Mouse (Mus musculus) limb, embryonic 14.5 days (tissue): ENCODE data around the gene Rtp2. TPM values are rescaled to one million over a fixed set of nuclear protein-coding genes. Genes with fewer than 3 reads are reported as not detected.

ENCODE experiments used
- ATAC-seq: fragments of 200-750 bp; cut with Nextera tagmentation; 2 replicates; pipeline ENCODE4 v1.8.0; 2017; ENCODE audit warnings: low read depth, moderate number of reproducible peaks, moderate TSS enrichment; ENCODE audit not compliant: low FRiP score
- DNase-seq: peaks from one replicate; pipeline ENCODE4 v3.0.0-alpha.2; 2015; ENCODE audit warnings: low spot score
- H3K27ac ChIP-seq: fragments of 300-500 bp; sonication (generic); replicated peaks from 2 replicates; pipeline ENCODE4 v1.5.1; 2014; ENCODE audit warnings: low read depth, mild to moderate bottlenecking, low read length, moderate library complexity, mixed read lengths
- H3K27me3 ChIP-seq: fragments of 300-500 bp; sonication (generic); 2 replicates; pipeline ENCODE4 v1.6.1; 2014; ENCODE audit warnings: low read length, mixed read lengths; ENCODE audit not compliant: control insufficient read depth, insufficient read depth
- H3K36me3 ChIP-seq: fragments of 300-500 bp; sonication (generic); 2 replicates; pipeline ENCODE4 v1.6.1; 2014; ENCODE audit warnings: mild to moderate bottlenecking, low read length, moderate library complexity, mixed read lengths; ENCODE audit not compliant: control insufficient read depth, insufficient read depth
- H3K4me1 ChIP-seq: fragments of 300-500 bp; sonication (generic); 2 replicates; pipeline ENCODE4 v1.6.1; 2014; ENCODE audit warnings: antibody characterized with exemption, low read length, mixed read lengths; ENCODE audit not compliant: control insufficient read depth, insufficient read depth
- H3K4me2 ChIP-seq: fragments of 300-500 bp; sonication (generic); replicated peaks from 2 replicates; pipeline ENCODE4 v1.6.1; 2014; ENCODE audit warnings: low read depth, mild to moderate bottlenecking, low read length, moderate library complexity; ENCODE audit not compliant: severe bottlenecking
- H3K4me3 ChIP-seq: fragments of 300-500 bp; sonication (generic); replicated peaks from 2 replicates; pipeline ENCODE4 v1.5.1; 2014; ENCODE audit warnings: low read length
- H3K9ac ChIP-seq: fragments of 300-500 bp; sonication (generic); 2 replicates; pipeline ENCODE4 v1.6.1; 2014; ENCODE audit warnings: mild to moderate bottlenecking, low read depth, low read length, moderate library complexity; ENCODE audit not compliant: severe bottlenecking
- H3K9me3 ChIP-seq: fragments of 300-500 bp; sonication (generic); 2 replicates; pipeline ENCODE4 v1.6.1; 2016; ENCODE audit warnings: low read length; ENCODE audit not compliant: control insufficient read depth
- POLR2A ChIP-seq: fragments of 200-500 bp; IDR thresholded peaks from 2 replicates; pipeline ENCODE4 v1.8.0; 2012; ENCODE audit warnings: inconsistent platforms, mild to moderate bottlenecking, moderate library complexity, borderline replicate concordance; ENCODE audit not compliant: insufficient read depth, insufficient read length; ENCODE audit errors: extremely low read depth
- WGBS: fragments of 180-500 bp; shearing (Covaris S2); extraction: QIAGEN DNeasy Blood & Tissue Kit; methylation state at CpG from one replicate; pipeline ENCODE4 v1.1.7; 2014; 5-methylcytosine and 5-hydroxymethylcytosine counted together
- polyA plus RNA-seq, 2 experiments: library from polyadenylated mRNA; depleted of rRNA in 1 of 2; stranded (reverse) in 1 of 2; unstranded in 1 of 2; fragments of >200 nt; fragmentation: Nextera tagmentation in 1 of 2; extraction: Ambion mirVana in 1 of 2; gene quantifications; 2 replicates each; pipeline versions ENCODE4 v1.2.1 to v1.2.3; 2012 to 2014

The Rtp2 gene
- polyA plus RNA-seq (2012; rRNA removed) (not detected in 2 replicates), polyA plus RNA-seq (2014; fragmentation: Nextera tagmentation; extraction: Ambion mirVana) (not detected in 2 replicates)

DNA sequence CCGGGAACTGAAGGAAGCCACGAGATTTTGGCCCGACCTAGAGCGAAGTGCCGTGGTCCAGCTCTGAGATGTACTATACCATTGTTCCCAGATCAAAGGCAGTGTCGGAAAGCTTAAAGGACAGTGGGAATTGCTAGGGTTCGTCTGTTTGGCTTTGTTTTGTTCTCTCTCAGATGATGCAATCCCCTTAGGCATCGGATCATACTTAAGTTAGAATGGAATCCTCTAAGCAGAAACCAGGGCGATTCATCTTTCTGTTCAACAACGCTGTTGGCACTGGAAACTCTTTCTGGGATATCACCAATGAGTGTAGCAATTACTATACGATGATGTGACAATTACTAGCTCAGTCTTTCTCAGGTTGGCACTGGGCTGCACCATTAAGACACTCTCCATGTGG lies at the start of gene Rtp2:
Gene Rtp2, minus strand, starts transcription at position 101 of the 400 bp plus-strand sequence.
- Histone ChIP-seq H3K9me3 (no peaks in the 10 kb centered on the region), H3K4me1 (no peaks in the 10 kb centered on the region), H3K27me3 (no peaks in the 10 kb centered on the region), H3K36me3 (no peaks in the 10 kb centered on the region), H3K9ac (no peak within 1 kb of the TSS), H3K4me3 (no peak within 1 kb of the TSS), H3K27ac (no peak within 1 kb of the TSS), H3K4me2 (no peak within 1 kb of the TSS)
- no peak for ATAC-seq
- WGBS, result 80% methylated on average over 11 of the region's 11 CpGs
- TF ChIP-seq POLR2A, result no peak
- DNase-seq, result no peak

DNA sequence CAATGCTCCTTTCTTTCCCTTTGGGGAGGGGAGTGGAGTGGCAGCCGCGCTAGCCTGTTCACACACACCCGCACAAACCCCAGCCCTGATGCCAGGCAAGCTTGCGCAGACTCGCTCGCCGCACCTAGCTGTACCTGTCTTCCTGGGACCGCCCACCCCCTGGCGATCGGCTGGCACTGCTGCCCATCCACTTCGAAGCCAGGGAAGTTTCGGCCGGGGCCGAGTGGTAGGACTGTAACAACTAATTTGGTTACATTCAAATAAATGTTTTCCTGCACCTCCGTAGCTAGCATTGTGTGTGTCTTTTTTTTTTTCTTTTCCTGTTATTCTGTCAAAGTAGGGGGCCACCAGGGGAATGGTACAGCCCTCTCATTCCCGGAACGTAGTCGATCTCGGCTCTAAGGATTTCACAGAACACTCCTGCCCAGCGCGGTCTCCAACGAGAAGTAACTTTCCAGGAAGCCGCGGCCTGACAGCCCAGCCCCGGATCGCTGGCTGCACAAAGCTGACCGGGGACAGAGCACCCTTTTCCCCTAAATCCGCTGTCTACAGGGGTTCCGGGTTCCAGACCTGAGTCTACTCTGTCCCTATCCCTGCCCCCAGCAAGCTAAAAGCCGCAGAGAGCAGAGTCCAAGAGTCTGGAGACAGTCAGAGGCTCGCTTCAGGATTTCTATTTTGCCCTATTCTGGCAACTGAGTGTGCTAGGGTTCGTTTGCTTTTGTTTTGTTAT lies 49.0 kb upstream of the Rtp2 start:
- peaks cover 21% of the 10 kb centered on the region for H3K27me3 ChIP-seq

DNA sequence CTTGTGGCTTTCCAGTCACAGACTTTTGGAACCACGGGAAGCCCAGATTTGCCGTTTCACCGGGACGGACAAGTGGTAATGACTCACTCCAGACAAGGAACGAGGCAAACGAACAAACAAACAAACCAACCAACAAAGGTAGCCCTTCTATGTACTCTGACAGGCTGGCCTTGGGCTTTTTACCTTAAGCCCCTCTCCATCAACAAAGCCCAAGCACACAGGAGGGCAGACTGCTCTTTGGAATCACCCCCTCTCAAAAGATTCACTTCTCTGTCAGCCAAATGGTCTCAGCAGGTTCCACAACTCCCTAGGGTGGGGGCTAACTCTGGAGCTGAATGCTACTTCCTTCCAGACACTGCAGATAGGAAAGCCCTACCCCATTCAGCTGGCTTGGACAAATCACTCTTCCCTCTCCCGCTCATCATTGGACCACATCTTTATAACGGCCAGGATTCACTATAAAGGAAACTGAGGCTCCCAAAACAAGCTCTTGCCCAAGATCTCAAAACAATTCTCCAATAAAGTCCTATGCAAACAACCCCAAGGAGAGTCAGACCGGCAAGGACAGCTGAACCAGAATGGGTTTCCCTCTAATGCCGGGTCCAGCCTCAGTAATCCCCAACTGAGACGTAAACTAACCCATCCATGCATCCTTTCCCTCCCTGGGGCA lies 48.1 kb upstream of the Rtp2 start:
- no peaks in the 10 kb centered on the region for H3K9me3 ChIP-seq
- peak overlapping the region; percentile 48; the same call in 1 of the 2 replicates for H3K9ac ChIP-seq
- H3K27ac ChIP-seq, result no peak overlapping the region
- peaks cover 21% of the 10 kb centered on the region for H3K27me3 ChIP-seq
- H3K4me2 ChIP-seq, result peak overlapping the region; percentile 82
- no peak for DNase-seq
- 19% methylated on average over 11 of the region's 11 CpGs for WGBS
- peak overlapping the region; percentile 41 for H3K4me3 ChIP-seq
- TF ChIP-seq POLR2A, result no peak
- peaks cover 9% of the 10 kb centered on the region; the same call in 1 of the 2 replicates for H3K36me3 ChIP-seq
- ATAC-seq, result no peak
- peaks cover 28% of the 10 kb centered on the region for H3K4me1 ChIP-seq

More for the DNA sequence above, 49.0 kb upstream of the Rtp2 start:
- Histone ChIP-seq H3K9me3 (no peaks in the 10 kb centered on the region), H3K4me3 (peak overlapping the region; percentile 41), H3K27ac (no peak overlapping the region), H3K4me1 (peaks cover 34% of the 10 kb centered on the region), H3K9ac (peak overlapping the region; percentile 48), H3K4me2 (peak overlapping the region; percentile 82), H3K36me3 (peaks cover 5% of the 10 kb centered on the region; the same call in 1 of the 2 replicates)
- WGBS, result 3% methylated on average over 32 of the region's 32 CpGs
- DNase-seq (no peak), ATAC-seq (no peak)
- TF ChIP-seq POLR2A, result no peak

DNA sequence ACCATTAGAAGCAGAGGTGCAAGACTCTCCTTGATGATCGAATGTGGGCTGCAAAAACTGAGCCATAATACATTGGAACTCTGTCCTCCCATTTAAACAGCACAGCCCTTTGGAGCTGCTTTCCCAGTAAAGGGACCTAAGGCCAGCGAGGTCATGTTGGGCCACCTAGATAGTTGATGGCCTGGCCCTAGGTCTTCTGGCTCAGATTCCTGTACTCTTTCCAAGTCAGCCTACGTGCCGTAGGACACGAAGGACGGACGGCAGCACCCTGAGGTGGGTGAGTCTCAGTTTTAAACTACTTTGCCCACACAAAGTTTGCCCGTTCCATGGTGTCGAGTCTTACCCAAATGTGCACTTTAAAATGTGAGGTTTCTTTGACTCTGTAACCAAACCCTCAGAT lies 47.3 kb upstream of the Rtp2 start:
- H3K9me3 ChIP-seq, result no peaks in the 10 kb centered on the region

DNA sequence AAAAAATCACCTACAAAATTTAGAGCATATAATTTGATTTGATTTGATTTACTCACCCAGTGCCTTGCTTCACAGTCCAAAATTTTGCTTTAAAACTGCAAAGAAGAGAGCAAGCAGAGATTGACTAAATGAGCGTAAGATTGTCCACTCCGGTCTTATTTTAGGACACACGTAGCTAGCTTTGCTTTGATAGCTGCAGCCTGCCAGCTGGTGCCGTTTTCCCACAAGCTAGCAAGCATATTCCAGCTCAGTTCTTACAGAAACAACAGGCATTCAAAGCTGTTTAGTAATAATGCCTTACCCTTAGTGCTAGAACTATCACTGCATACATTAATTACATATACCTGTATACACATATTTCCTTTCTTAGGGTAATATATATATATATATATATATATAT lies 46.3 kb upstream of the Rtp2 start:
- 81% methylated on average over 4 of the region's 4 CpGs for WGBS
- Histone ChIP-seq H3K27ac (no peak overlapping the region), H3K27me3 (peaks cover 21% of the 10 kb centered on the region), H3K36me3 (peaks cover 12% of the 10 kb centered on the region), H3K4me1 (peaks cover 20% of the 10 kb centered on the region), H3K9ac (no peak overlapping the region), H3K9me3 (no peaks in the 10 kb centered on the region), H3K4me2 (no peak overlapping the region), H3K4me3 (no peak overlapping the region)
- ATAC-seq (no peak), DNase-seq (no peak)
- no peak for TF ChIP-seq POLR2A

More for the DNA sequence above, 47.3 kb upstream of the Rtp2 start:
- ATAC-seq (no peak), DNase-seq (no peak)
- Histone ChIP-seq H3K27ac (no peak overlapping the region), H3K4me3 (no peak overlapping the region), H3K4me2 (no peak overlapping the region), H3K4me1 (peaks cover 23% of the 10 kb centered on the region), H3K36me3 (peaks cover 12% of the 10 kb centered on the region), H3K27me3 (peaks cover 21% of the 10 kb centered on the region), H3K9ac (no peak overlapping the region)
- no peak for TF ChIP-seq POLR2A
- WGBS, result 90% methylated on average over 9 of the region's 9 CpGs
